Mouse (Mus musculus): ENCODE measurements around the gene Pccb. TPM values are rescaled to one million over a fixed set of nuclear protein-coding genes. Genes with fewer than 3 reads are reported as not detected.

Pccb gene
- 35.3 and 44.3 TPM in 2 replicates for polyA plus RNA-seq (2012; rRNA removed)

GRCm38 (mm10) chr9:101034448-101035098, at the start of gene Pccb:
Gene Pccb, minus strand, starts transcription at chr9:101034898.

GRCm38 (mm10) chr9:101073987-101074331, 39.3 kb upstream of the Pccb start, which contains the start of gene Msl2:
Gene Msl2, plus strand, starts transcription at chr9:101074101.

Other genes with a start within 250 kb of the Pccb start
- gene Msl2, start 39.2 kb upstream of the Pccb start, polyA plus RNA-seq (2012; rRNA removed): 24.6 and 26.9 TPM in 2 replicates
- 10.8 and 18.5 TPM in 2 replicates for gene Ppp2r3a, start 216.9 kb upstream of the Pccb start, polyA plus RNA-seq (2012; rRNA removed)